ENCODE assay signal across 20 mouse cellular contexts in genomic region chr2:146067364-146067763, GRCm38 (mm10).
"Had no signal": no experiment of that assay in that cellular context is flagged by ENCODE, and none has a peak within 500 bp of the region (broad histone marks: within the 10 kb centered on the region; RNA-seq: fewer than 3 reads in every experiment).

No protein-coding gene starts in this region.

- H3K36me3 ChIP-seq: limb, embryonic 10.5 days; limb, embryonic 13.5 days; liver, embryonic 12.5 days; liver, embryonic 15.5 days; lung, embryonic 15.5 days; midbrain, embryonic 12.5 days; neural tube, embryonic 13.5 days had no signal

- ATAC-seq: liver, embryonic 12.5 days; midbrain, embryonic 16.5 days had no signal

- H3K4me1 ChIP-seq: liver, embryonic 12.5 days; liver, embryonic 15.5 days had no signal

- H3K4me3 ChIP-seq: layer of hippocampus, adult 2 months; limb, embryonic 10.5 days; limb, embryonic 13.5 days; liver, embryonic 12.5 days; liver, embryonic 15.5 days; lung, embryonic 15.5 days; midbrain, embryonic 12.5 days; myocyte; neural tube, embryonic 13.5 days had no signal

- H3K9me3 ChIP-seq: limb, embryonic 10.5 days; limb, embryonic 13.5 days; liver, embryonic 12.5 days; liver, embryonic 15.5 days; lung, embryonic 15.5 days; midbrain, embryonic 12.5 days; neural tube, embryonic 13.5 days had no signal

- H3K27me3 ChIP-seq: limb, embryonic 13.5 days; liver, embryonic 12.5 days; liver, embryonic 15.5 days; lung, embryonic 15.5 days; midbrain, embryonic 12.5 days; neural tube, embryonic 13.5 days had no signal

- DNase-seq: kidney, adult 2 months; kidney, postnatal 25 days; layer of hippocampus, adult 9-11 months; liver; lung, adult 18-20 months; lung, postnatal 10 days; lung, postnatal 36 days; retina, postnatal 1 day; thymus, adult 18-20 months; thymus, postnatal 36 days had no signal
